Mouse (Mus musculus) heart, adult 2 months (tissue): ENCODE results near the gene Pou3f3.

Source experiments
- CTCF ChIP-seq: fragments of 200-600 bp; IDR thresholded peaks from 2 replicates; pipeline ENCODE4 v1.8.1; 2022; ENCODE audit warnings: antibody characterized with exemption, mild to moderate bottlenecking, moderate library complexity
- POLR2A ChIP-seq: fragments of 200-500 bp; IDR thresholded peaks from 2 replicates; pipeline ENCODE4 v1.6.1; 2011; ENCODE audit warnings: mild to moderate bottlenecking, low read depth, low read length, control low read depth; ENCODE audit not compliant: insufficient read depth

DNA sequence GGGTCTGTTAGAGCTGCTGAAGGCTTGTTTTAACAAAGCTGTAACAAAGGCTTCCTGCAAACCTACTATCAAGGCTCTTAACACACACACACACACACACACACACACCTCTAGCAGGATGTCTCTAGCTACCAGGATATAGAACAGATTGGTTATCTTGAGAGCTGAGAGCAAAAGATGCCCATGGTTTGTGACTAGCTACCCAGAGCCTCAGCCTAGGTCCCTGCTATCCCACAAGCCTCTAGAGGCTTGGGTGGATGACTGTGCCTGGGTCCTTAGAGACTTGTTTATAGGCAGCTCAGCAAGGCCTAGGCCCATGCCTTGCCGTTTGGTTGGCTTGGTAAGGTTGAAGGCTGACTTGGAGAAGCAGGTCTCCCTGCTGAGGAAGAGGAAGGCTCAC lies 13.5 kb downstream of the Pou3f3 start:
- TF ChIP-seq CTCF (no peak), POLR2A (no peak)
